Mouse (Mus musculus): ENCODE results near the gene Rragc.
A peak's percentile ranks its signal among the peaks of the same experiment; 100 is the strongest.

The Rragc gene

DNA sequence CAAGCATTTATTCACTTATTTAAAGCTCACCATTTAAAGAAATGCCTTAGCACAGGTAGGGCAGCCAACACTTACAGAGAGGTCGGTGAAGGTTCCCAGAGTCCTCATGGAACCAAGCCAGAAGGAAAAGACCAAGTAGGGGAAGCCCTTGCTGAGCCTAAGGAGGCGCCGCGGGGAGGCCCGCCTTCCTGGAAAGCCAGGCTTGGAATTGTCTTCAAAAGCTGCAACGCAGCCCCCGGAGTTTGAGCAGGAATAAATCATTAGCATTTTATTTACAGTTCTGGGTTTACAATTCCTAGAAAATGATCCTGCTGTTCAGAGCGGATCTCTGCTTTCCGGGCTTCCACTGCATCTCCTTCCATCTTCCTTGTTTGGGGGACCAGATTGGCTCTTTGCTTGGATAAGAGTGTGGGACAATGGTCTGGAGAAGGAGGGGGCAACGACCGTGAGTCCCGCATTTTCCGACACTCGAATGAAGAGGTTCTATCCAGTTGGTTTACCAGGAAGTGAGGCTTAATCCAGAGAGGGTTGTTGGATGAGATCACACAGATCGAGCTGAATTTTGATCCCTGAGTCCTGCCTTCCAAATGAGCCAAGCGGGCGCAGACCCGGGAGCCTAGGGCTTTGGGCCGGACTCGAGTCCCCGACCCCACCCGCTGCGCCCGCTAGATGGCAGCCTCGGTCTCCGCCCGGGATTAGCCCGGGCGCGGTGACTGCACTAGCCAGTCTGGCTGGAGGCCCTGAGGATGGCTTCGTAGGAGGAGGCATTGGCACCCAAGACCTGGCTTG is 39.7 kb downstream of the Rragc start:
- DNase-seq: peak; percentile 63

GRCm38 (mm10) chr4:123957492-123957808 is 40.2 kb downstream of the Rragc start:
- no peak for DNase-seq

- DNase-seq: no peak
Measured at GRCm38 (mm10) chr4:123957891-123958290, 40.6 kb downstream of the Rragc start.

DNA sequence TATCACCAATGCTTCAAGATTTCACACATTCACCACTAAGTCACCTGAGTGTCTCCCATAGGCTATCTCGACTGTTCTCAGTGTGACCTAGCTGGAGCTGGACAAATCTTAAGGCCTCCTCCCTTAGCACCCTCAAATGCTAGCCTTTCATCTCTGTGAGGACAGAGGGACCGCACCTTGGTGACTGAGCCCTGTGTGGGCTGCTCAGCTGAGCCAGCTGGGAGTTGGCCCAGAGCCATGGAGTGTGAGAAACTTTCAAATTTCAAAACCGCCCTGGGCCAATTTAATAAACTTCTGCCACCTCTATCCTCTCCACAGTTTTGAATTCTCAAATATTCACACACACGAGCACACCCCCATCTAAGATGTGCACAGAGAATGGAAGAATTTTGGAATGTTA is 43.7 kb downstream of the Rragc start:
- DNase-seq: no peak

- no peak for DNase-seq
Measured at GRCm38 (mm10) chr4:123962721-123963120, 45.5 kb downstream of the Rragc start.

GRCm38 (mm10) chr4:123968663-123969321 is 51.5 kb downstream of the Rragc start:
- DNase-seq: no peak

DNA sequence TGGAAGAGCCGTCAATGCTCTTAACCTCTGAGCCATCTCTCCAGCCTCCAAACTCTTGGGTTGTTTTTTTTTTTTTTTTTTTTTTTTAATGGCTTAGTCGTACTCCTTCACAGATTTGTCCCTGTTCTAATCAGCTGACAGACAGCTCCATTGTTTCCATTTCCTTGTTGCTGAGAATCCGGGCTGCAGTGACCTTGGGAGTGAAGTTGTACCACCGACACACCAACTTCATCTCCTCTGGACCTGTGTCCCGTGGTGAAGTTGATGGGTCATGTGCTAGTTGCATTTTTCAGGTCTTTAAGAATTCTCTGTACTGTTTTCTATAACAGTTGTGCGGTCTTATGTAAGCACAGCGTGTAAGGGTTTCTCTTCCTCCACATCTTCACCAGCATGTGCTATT is 52.2 kb downstream of the Rragc start:
- no peak for DNase-seq

DNA sequence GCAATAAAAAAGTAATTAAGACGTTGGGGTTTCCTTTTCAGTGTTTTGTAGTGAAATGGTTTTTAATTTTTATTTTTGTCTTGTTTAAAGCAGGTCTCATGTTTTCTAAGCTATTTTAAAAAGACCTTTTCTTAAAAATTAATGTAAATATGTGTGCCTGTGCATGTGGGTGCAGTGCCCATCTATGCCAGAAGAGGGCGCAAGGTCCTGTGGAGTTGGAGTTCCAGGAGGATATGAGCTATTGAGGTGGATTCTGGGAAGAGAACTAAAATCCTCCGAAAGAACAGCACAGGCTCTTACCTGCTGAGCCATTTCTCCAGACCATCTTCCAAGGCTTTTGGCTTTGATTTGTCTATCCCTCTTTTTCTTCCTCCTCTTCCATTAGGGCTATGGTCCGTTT is 53.8 kb downstream of the Rragc start:
- DNase-seq: no peak

DNA sequence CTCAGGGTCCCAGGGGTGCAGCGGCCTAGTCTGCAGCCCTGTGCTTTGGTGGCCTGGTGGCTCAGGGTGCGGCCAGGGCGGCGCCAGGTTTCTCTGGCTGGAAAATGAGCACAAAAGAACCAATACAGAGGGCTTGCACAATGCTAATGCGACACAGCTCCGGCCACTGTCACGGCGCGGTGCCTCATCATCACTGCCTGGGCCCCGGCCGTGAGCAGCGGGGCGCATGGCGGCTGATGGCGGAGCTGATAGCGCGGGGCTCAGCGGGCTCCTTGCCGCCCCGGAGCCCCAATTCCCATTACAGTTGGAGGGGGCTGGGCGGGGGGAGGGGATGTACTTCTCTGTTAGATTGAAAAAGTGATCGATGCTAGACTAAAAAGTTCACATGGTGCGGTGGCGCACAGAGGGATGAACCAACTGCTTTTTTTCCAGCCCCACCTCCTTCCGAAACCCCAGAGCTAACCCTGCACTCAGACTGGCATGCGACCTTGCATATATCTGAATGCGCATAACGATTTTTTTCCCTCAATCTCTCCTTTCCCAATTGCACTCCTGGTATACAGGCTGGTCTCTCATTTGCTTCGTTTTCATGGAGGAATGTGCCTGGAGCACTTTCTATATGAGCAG is 55.3 kb downstream of the Rragc start:
- no peak for DNase-seq

DNA sequence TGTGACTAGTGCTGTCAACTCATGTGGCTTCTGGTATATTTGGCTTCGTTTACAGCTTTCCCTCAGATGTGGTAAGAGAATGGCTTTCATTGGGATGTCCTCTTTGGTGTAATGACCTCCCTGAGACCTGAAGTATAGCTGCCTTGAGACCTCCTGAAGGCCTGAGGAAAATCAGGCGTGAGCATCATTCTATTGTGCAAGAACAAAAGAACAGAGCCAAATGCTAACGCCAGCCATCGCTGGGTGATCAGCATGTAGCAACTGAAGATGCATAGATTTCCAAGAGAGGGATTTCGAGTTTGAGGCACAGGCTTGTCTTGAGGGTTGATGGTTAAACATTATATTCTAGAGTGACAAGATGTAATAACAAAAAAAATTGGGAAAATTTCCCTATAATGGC is 64.9 kb downstream of the Rragc start:
- no peak for DNase-seq
